Mouse (Mus musculus) hindbrain, embryonic 14.5 days (tissue): ENCODE measurements at regions not wholly inside any gene's neighbourhood (a gene's known extent, or its start where the extent isn't known, plus 50 kb on each side); places are given as distances from the start of the nearest gene placed in this dataset.

Source experiments
- ATAC-seq: fragments of 200-750 bp; cut with Nextera tagmentation; 2 replicates; pipeline ENCODE4 v1.8.0; 2017; ENCODE audit warnings: moderate number of reproducible peaks, mild to moderate bottlenecking, moderate TSS enrichment, moderate library complexity; ENCODE audit not compliant: low FRiP score
- DNase-seq: peaks from one replicate; pipeline ENCODE4 v3.0.0-alpha.2; 2015; ENCODE audit warnings: low spot score
- H3K27ac ChIP-seq: fragments of 300-500 bp; sonication (generic); 2 replicates; pipeline ENCODE4 v1.5.1; 2014; ENCODE audit warnings: mild to moderate bottlenecking, moderate library complexity
- H3K27me3 ChIP-seq: fragments of 300-500 bp; sonication (generic); 2 replicates; pipeline ENCODE4 v1.6.1; 2014; ENCODE audit warnings: mild to moderate bottlenecking, low read length, mixed read lengths; ENCODE audit not compliant: control insufficient read depth, insufficient read depth
- H3K36me3 ChIP-seq: fragments of 300-500 bp; sonication (generic); replicated peaks from 2 replicates; pipeline ENCODE4 v1.6.1; 2014; ENCODE audit not compliant: control insufficient read depth, insufficient read depth
- H3K4me1 ChIP-seq: fragments of 300-500 bp; sonication (generic); replicated peaks from 2 replicates; pipeline ENCODE4 v1.6.1; 2014; ENCODE audit warnings: antibody characterized with exemption, low read length, mixed read lengths; ENCODE audit not compliant: control insufficient read depth, insufficient read depth
- H3K4me2 ChIP-seq: fragments of 300-500 bp; sonication (generic); replicated peaks from 2 replicates; pipeline ENCODE4 v1.6.1; 2014; ENCODE audit warnings: mild to moderate bottlenecking, moderate library complexity
- H3K4me3 ChIP-seq: fragments of 300-500 bp; sonication (generic); replicated peaks from 2 replicates; pipeline ENCODE4 v1.5.1; 2014; ENCODE audit warnings: mild to moderate bottlenecking, low read length
- H3K9ac ChIP-seq: fragments of 300-500 bp; sonication (generic); 2 replicates; pipeline ENCODE4 v1.6.1; 2014
- H3K9me3 ChIP-seq: fragments of 300-500 bp; sonication (generic); 2 replicates; pipeline ENCODE4 v1.6.1; 2016; ENCODE audit warnings: low read length; ENCODE audit not compliant: control insufficient read depth
- WGBS: fragments of 180-500 bp; shearing (Covaris S2); extraction: QIAGEN DNeasy Blood & Tissue Kit; methylation state at CpG from one replicate; pipeline ENCODE4 v1.1.7; 2014; 5-methylcytosine and 5-hydroxymethylcytosine counted together

GRCm38 (mm10) chr6:71012436-71012822, 56.1 kb downstream of the Foxi3 start:
- DNase-seq (no peak), ATAC-seq (peak; percentile 19; the same call in 1 of the 2 replicates)
- peaks cover 4% of the 10 kb centered on the region; the same call in 1 of the 2 replicates for H3K4me1 ChIP-seq
- peaks cover 3% of the 10 kb centered on the region; the same call in 1 of the 2 replicates for H3K27me3 ChIP-seq
- H3K27ac ChIP-seq: no peak overlapping the region
- H3K4me2 ChIP-seq: peak overlapping the region; percentile 97
- WGBS: 13% methylated on average over 9 of the region's 9 CpGs
- H3K9ac ChIP-seq: no peak overlapping the region
- H3K9me3 ChIP-seq: no peaks in the 10 kb centered on the region
- H3K36me3 ChIP-seq: no peaks in the 10 kb centered on the region
- H3K4me3 ChIP-seq: peak overlapping the region; percentile 59

GRCm38 (mm10) chr6:71012823-71013461, 56.6 kb downstream of the Foxi3 start:
- peak; percentile 84 for DNase-seq
- peak overlapping the region; percentile 74 for H3K9ac ChIP-seq

GRCm38 (mm10) chr6:71016388-71016787, 60.1 kb downstream of the Foxi3 start:
- H3K9ac ChIP-seq: no peak overlapping the region
- H3K4me1 ChIP-seq: peaks cover 4% of the 10 kb centered on the region; the same call in 1 of the 2 replicates
- H3K4me2 ChIP-seq: no peak overlapping the region
- ATAC-seq (no peak), DNase-seq (no peak)
- H3K9me3 ChIP-seq: no peaks in the 10 kb centered on the region
- 14% methylated on average over 1 of the region's 1 CpGs for WGBS
- H3K4me3 ChIP-seq: no peak overlapping the region
- H3K27ac ChIP-seq: no peak overlapping the region
- peaks cover 3% of the 10 kb centered on the region; the same call in 1 of the 2 replicates for H3K27me3 ChIP-seq
- H3K36me3 ChIP-seq: no peaks in the 10 kb centered on the region

More at GRCm38 (mm10) chr6:71012823-71013461, 56.6 kb downstream of the Foxi3 start:
- ATAC-seq: peak; percentile 97
- Histone ChIP-seq H3K4me2 (peak overlapping the region; percentile 97), H3K36me3 (no peaks in the 10 kb centered on the region), H3K4me1 (peaks cover 4% of the 10 kb centered on the region; the same call in 1 of the 2 replicates), H3K9me3 (no peaks in the 10 kb centered on the region), H3K27ac (peak overlapping the region; percentile 74), H3K4me3 (peak overlapping the region; percentile 59), H3K27me3 (peaks cover 3% of the 10 kb centered on the region; the same call in 1 of the 2 replicates)
- WGBS: 0% methylated on average over 38 of the region's 38 CpGs

- WGBS: 30% methylated on average over 9 of the region's 9 CpGs
- H3K4me2 ChIP-seq: no peak overlapping the region
- H3K27ac ChIP-seq: no peak overlapping the region
- H3K36me3 ChIP-seq: no peaks in the 10 kb centered on the region
- no peak overlapping the region for H3K4me3 ChIP-seq
- H3K9ac ChIP-seq: no peak overlapping the region
- DNase-seq (no peak), ATAC-seq (no peak)
- H3K4me1 ChIP-seq: no peaks in the 10 kb centered on the region
- H3K9me3 ChIP-seq: no peaks in the 10 kb centered on the region
- H3K27me3 ChIP-seq: no peaks in the 10 kb centered on the region
Observed at GRCm38 (mm10) chr6:71021353-71021752, 65.0 kb downstream of the Foxi3 start.

- H3K36me3 ChIP-seq: no peaks in the 10 kb centered on the region
- no peaks in the 10 kb centered on the region for H3K27me3 ChIP-seq
- H3K4me1 ChIP-seq: no peaks in the 10 kb centered on the region
- H3K4me2 ChIP-seq: no peak overlapping the region
- no peak overlapping the region for H3K4me3 ChIP-seq
- H3K27ac ChIP-seq: no peak overlapping the region
- no peak for ATAC-seq
- H3K9ac ChIP-seq: no peak overlapping the region
- WGBS: 84% methylated on average over 4 of the region's 4 CpGs
- DNase-seq: no peak
- H3K9me3 ChIP-seq: no peaks in the 10 kb centered on the region
Observed at GRCm38 (mm10) chr6:71025472-71025871, 69.1 kb downstream of the Foxi3 start.

GRCm38 (mm10) chr6:71029663-71030062, 73.3 kb downstream of the Foxi3 start:
- H3K4me1 ChIP-seq: no peaks in the 10 kb centered on the region
- no peaks in the 10 kb centered on the region for H3K36me3 ChIP-seq
- H3K4me3 ChIP-seq: no peak overlapping the region
- H3K4me2 ChIP-seq: no peak overlapping the region
- H3K9ac ChIP-seq: no peak overlapping the region
- no peaks in the 10 kb centered on the region for H3K9me3 ChIP-seq
- H3K27ac ChIP-seq: no peak overlapping the region
- DNase-seq (no peak), ATAC-seq (no peak)
- H3K27me3 ChIP-seq: no peaks in the 10 kb centered on the region
- WGBS: 85% methylated on average over 6 of the region's 6 CpGs

- H3K27me3 ChIP-seq: no peaks in the 10 kb centered on the region
- DNase-seq (no peak), ATAC-seq (no peak)
- H3K36me3 ChIP-seq: no peaks in the 10 kb centered on the region
- H3K9me3 ChIP-seq: no peaks in the 10 kb centered on the region
- H3K4me3 ChIP-seq: no peak overlapping the region
- H3K9ac ChIP-seq: no peak overlapping the region
- no peak overlapping the region for H3K4me2 ChIP-seq
- H3K27ac ChIP-seq: no peak overlapping the region
- 77% methylated on average over 5 of the region's 5 CpGs for WGBS
- no peaks in the 10 kb centered on the region for H3K4me1 ChIP-seq
Observed at GRCm38 (mm10) chr6:71030541-71030940, 74.2 kb downstream of the Foxi3 start.

GRCm38 (mm10) chr6:71044241-71044640, 87.9 kb downstream of the Foxi3 start:
- peaks cover 8% of the 10 kb centered on the region; the same call in 1 of the 2 replicates for H3K4me1 ChIP-seq
- H3K9ac ChIP-seq: no peak overlapping the region
- no peaks in the 10 kb centered on the region for H3K9me3 ChIP-seq
- WGBS: 89% methylated on average over 3 of the region's 3 CpGs
- no peak overlapping the region for H3K4me2 ChIP-seq
- no peak overlapping the region for H3K4me3 ChIP-seq
- H3K36me3 ChIP-seq: no peaks in the 10 kb centered on the region
- DNase-seq: no peak
- ATAC-seq: no peak
- 0 out of 2 replicates have a peak, but pooled peaks cover 5% of the 10 kb centered on the region for H3K27me3 ChIP-seq
- H3K27ac ChIP-seq: no peak overlapping the region

GRCm38 (mm10) chr6:71045261-71045660, 88.9 kb downstream of the Foxi3 start:
- no peak overlapping the region for H3K9ac ChIP-seq
- H3K4me1 ChIP-seq: peaks cover 8% of the 10 kb centered on the region; the same call in 1 of the 2 replicates
- ATAC-seq (no peak), DNase-seq (no peak)
- H3K4me2 ChIP-seq: no peak overlapping the region
- WGBS: 93% methylated on average over 4 of the region's 4 CpGs
- H3K36me3 ChIP-seq: no peaks in the 10 kb centered on the region
- H3K9me3 ChIP-seq: no peaks in the 10 kb centered on the region
- no peak overlapping the region for H3K27ac ChIP-seq
- H3K4me3 ChIP-seq: no peak overlapping the region
- peaks cover 8% of the 10 kb centered on the region; the same call in 1 of the 2 replicates for H3K27me3 ChIP-seq
